Mouse (Mus musculus): ENCODE data around the gene Olfr1494.

Olfr1494 gene

DNA sequence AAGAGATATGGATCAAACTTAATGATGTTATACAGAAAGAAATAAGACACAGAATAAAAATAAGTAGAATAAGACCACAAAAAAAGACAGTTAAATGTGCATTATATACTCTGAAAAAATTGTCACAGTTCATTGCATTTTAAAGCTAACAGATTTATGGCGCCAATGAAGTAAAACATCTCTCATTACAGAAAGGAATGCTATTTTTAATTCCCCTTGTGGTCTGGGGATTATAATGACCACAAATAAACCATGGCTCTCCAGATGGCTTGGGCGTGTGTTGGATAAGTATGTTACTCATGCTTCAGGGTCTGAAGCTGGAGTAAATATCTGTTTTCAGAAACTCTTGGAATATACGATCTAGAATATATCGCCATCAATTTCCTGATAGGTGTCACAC lies at the start of gene Olfr1494:
TSS of gene Olfr1494 (plus strand) at position 301 of the 400 bp plus-strand sequence.
- no peak for DNase-seq (ENCODE audit: extremely low read depth, low read depth)

DNA sequence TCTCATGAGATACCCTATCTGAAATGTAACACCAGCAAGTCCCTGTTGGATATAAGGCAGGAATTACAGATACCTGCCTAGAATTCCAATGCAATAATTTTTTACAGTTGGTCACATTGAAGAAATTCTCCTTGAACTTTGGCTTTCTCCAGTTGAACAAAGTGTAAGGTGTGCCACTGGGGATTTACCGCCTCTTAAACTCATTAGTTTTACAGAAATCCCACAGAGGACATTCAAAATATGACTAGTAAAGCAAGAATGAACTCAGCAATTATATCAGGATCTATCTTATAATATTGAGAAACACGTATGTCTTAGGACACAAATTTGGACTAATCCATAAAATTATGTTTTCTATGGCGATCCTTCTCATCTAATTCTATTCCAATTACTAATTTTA lies 42.6 kb upstream of the Olfr1494 start, which contains the start of gene Olfr1491:
TSS of gene Olfr1491 (plus strand) at position 301 of the 400 bp plus-strand sequence.
- no peak for DNase-seq (ENCODE audit: extremely low read depth, low read depth)

DNA sequence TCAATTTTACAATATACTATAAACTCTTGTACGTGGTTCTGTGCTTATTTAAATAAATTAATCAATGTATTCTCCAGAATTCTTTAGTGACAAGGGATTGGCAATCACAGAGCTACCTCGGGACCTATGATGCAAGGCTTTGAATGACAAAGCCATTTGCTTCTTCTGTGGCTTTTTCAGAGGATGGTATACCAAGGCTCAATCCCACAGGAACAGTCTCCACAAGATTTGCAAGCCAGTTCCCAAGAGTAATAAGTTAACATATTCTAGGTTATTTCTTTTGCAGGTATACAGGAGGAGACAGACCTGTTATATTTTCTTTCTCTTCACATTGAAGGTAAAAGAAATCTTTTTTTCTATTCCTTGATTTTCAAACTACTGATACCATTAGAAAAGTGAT lies 16.6 kb upstream of the Olfr1494 start, which contains the start of gene Olfr1493-ps1:
TSS of gene Olfr1493-ps1 (plus strand) at position 301 of the 400 bp plus-strand sequence.
- no peak for DNase-seq (ENCODE audit: extremely low read depth, low read depth)

DNA sequence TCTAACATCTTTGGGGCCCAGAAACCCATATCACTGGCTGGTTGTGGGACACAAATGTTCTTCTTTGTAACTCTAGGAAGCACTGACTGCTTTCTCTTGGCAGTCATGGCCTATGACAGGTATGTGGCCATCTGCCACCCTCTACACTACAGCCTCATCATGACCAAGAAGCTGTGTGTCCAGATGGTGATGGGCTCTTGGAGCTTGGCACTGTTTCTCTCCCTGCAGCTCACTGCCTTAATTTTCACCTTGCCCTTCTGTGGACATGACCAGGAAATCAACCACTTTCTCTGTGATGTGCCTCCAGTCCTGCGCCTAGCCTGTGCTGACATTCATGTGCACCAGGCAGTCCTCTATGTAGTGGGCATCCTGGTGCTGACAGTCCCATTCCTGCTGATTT lies 9.8 kb downstream of the Olfr1494 start:
- no peak for DNase-seq (ENCODE audit: extremely low read depth, low read depth)

DNA sequence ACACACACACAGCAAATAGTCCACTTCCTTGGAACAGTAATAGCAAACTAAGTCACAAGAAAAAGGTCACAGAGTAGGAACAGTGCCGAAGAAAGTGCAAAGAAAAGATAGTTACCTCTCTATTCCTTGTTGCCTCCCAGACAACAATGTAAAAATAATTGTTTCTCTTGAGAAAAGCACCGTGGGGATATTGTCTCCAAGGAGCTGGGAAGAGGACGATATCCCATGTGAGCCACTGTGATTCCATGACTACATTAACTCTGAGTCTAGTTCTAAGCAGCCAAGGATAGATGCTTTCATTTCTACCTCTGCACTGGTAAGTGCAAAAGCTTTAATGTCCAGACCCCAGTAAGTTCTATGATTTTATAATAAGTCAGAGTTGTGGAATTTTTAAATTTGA lies 24.8 kb downstream of the Olfr1494 start, which contains the start of gene Olfr1495:
TSS of gene Olfr1495 (plus strand) at position 301 of the 400 bp plus-strand sequence.
- no peak for DNase-seq (ENCODE audit: extremely low read depth, low read depth)

DNA sequence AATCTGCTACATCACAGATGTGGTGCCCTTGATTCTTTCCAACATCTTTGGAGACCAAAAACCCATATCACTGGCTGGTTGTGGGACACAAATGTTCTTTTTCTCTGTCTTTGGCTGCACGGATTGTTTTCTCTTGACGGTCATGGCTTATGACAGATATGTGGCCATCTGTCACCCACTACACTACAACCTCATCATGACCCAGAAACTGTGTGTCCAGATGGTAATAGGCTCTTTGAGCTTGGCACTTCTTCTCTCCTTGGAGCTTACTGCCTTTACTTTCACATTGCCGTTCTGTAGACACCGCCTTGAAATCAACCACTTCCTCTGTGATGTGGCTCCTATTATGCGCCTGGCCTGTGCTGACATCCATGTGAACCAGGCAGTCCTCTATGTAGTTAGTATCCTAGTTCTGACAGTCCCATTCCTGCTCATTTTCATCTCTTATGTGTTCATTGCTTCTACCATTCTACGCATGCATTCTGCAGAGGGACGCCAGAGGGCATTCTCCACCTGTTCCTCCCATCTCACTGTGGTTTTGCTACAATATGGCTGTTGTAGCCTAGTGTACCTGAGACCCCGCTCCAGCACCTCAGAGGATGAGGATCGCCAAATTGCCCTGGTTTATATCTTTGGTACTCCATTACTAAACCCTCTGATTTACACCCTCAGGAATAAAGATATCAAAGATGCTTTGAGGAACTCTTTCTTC lies 29.2 kb downstream of the Olfr1494 start:
- no peak for DNase-seq (ENCODE audit: extremely low read depth, low read depth)

DNA sequence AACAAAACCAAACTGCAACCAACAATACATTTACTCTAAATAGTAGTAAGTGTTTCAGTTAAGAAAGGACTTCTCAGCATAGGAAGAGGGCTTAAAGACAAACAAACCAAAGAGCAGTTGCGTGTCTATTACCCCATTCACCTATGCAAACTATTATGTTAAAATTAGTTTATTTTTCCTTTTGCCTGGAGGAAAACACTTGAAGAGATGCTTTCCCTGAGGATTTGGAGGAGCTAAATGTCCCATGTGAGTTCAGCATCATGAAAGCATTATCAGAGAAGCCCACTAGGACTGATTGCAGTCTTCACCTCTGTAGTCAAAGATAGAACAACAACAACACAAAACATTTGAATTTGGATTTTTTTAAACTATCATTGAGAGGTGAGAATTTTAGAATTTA lies 38.0 kb downstream of the Olfr1494 start, which contains the start of gene Olfr1496:
TSS of gene Olfr1496 (plus strand) at position 301 of the 400 bp plus-strand sequence.
- DNase-seq (ENCODE audit: extremely low read depth, low read depth), result no peak

DNA sequence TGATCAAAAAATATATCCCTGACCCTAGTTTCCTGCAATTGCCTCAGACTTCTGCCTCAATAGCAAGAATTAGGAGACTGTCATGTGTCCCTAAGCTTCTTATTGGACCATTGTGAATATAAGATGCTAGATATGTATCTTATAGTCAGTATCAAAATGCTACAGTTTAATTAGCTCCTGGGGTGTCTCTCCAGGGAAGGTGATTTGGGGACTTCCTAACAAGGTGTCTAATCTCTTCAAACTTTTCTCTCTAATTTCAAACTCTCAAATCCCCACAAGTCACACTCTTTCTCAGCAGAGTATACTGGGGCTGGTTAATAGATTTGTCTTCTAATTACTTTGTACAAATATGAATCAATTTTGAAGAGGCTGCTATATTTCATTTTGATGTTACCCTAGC lies 58.6 kb downstream of the Olfr1494 start, which contains the start of gene Olfr1497:
TSS of gene Olfr1497 (minus strand) at position 101 of the 400 bp plus-strand sequence.
- DNase-seq (ENCODE audit: extremely low read depth, low read depth), result no peak
